Mouse (Mus musculus) C3H10T1/2 (cell line): Measurements from ENCODE around the gene Polr3b. TPM values are rescaled to one million over a fixed set of nuclear protein-coding genes. Genes with fewer than 3 reads are reported as not detected.

Experiments used
- polyA plus RNA-seq, 2 experiments: library from polyadenylated mRNA; unstranded; fragments of >200 nt; fragmentation: generic; extraction: Trizol; gene quantifications; one replicate each; pipeline ENCODE4 v1.2.1; 2012; ENCODE audit warnings: missing spikeins in 2 of 2

Polr3b gene
- 10 to 100 TPM in 1 of 2 experiments, 1 to 10 TPM in 1; 1.9 to 10.3 TPM for polyA plus RNA-seq

DNA sequence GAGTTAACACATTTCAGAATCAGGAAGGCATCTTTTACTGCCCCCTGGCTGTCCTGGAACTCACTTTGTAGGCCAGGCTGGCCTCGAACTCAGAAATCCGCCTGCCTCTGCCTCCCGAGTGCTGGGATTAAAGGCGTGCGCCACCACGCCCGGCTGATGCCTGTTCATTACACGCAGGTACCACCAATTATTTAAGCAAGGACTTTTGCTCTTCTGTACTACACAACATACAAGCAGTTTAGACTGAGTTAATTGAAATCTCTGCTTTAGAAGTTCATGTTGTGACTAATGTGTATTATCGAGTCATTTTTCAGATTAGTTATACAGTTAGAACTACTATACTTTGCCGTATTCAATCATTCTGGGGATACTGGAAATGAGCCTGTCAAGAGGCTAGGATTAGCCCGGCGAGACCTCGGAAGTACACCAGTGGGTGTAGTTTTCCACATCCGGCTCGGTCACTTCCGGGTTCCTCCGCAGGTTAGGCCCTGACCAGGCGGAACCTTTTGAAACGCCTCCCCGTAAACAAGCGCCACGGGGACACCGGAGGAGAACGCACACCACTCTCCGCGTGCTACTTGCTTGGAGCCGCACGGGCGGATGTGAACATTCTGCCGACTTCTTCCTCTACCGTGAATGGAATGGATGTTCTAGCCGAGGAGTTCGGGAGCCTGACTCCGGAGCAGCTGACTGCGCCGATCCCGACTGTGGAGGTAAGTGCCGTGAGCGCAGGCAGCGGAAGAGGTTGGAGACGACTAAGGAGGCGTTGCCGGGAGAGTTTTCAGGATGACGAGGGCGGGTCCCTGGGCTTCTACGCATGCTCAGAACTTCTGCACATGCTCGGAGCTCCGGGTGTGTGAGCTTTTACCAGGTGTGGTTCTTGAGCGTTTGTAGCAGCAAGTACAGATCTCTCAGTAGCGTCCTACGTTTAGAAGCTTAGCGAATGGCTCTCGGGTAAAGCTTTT is at the start of gene Polr3b:
Polr3b (plus strand) TSS at position 467 of the 965 bp plus-strand sequence.

DNA sequence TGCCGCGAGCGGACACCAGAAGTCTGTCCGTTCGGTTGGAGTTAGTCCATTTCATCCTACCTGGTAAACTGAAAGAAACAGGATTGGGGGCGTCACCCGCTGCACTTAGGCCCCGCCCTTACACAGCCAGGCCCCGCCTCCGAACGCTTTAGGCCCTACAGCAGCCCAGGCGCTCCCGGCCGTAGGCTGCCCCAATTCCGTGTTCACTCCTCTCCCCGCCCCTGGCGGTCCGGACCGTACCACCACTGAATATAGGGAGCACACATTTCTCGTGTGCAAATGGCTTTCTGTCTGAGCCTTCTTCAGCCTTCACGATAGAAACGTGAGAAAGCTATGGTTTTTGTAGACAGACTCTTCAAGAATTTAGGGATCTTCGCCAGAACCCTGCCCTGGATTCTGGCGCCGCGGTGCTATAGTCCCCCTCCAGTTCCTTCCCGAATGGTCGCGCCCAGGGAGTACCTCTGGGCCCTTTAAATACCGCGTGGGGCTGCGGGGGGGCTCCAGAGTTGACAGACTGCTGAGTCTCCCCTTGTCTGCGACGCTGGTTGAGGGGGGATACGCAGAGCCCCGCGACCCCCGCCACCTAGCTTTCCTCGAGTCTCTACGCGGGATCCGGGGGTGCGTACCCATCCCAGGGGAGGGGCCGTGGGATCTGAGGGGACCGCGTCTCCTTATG is 45.6 kb upstream of the Polr3b start, which contains the start of gene Tcp11l2:
Tcp11l2 (plus strand) TSS at position 232 of the 676 bp plus-strand sequence.

GRCm38 (mm10) chr10:84755786-84756203 is 133.7 kb downstream of the Polr3b start, which contains the start of gene Rfx4:
Gene Rfx4 (plus strand): TSS chr10:84756062.

Other genes starting within 250 kb of the Polr3b start
- 10 to 100 TPM in 1 of 2 experiments, 1 to 10 TPM in 1; 1.9 to 14.4 TPM for gene Nuak1, start 181.7 kb upstream of the Polr3b start, polyA plus RNA-seq
- 100 to 1,000 TPM in 1 of 2 experiments, 10 to 100 TPM in 1; 73.6 to 124 TPM for gene Ckap4, start 88.2 kb upstream of the Polr3b start, polyA plus RNA-seq
- gene Tcp11l2, start 45.7 kb upstream of the Polr3b start, polyA plus RNA-seq = 10 to 100 TPM in 1 of 2 experiments, under 1 TPM in 1; 0.32 to 17.7 TPM
- not detected for gene Rfx4, start 133.8 kb downstream of the Polr3b start, polyA plus RNA-seq